Mouse (Mus musculus) subcutaneous adipose tissue, adult 2 months (tissue): ENCODE results near the gene Bcl6b. TPM values are rescaled to one million over a fixed set of nuclear protein-coding genes. Genes with fewer than 3 reads are reported as not detected.

ENCODE experiments used
- polyA plus RNA-seq: library from polyadenylated mRNA; depleted of rRNA; stranded (reverse); fragments of >200 nt; gene quantifications from 2 replicates; pipeline ENCODE4 v1.2.3, GENCODE M21; 2012; ENCODE audit warnings: low replicate concordance; rRNA removed

The Bcl6b gene
- polyA plus RNA-seq, result 15.2 and 24.6 TPM in 2 replicates

GRCm38 (mm10) chr11:70229260-70230010, at the start of gene Bcl6b:
TSS of gene Bcl6b (minus strand) at chr11:70229798.

GRCm38 (mm10) chr11:70254931-70255531, 25.4 kb upstream of the Bcl6b start, which contains the start of gene Alox12:
TSS of gene Alox12 (minus strand) at chr11:70255353.

GRCm38 (mm10) chr11:70239541-70240279, 10.1 kb upstream of the Bcl6b start, which contains the start of the genes Gm21988 and Rnasek:
TSS of gene Gm21988 (minus strand) at chr11:70239830.
TSS of gene Rnasek (minus strand) at chr11:70239842.

GRCm38 (mm10) chr11:70237457-70238167, 8.0 kb upstream of the Bcl6b start, which contains the start of gene 0610010K14Rik:
TSS of gene 0610010K14Rik (minus strand) at chr11:70237914.

GRCm38 (mm10) chr11:70220731-70221602, 8.6 kb downstream of the Bcl6b start, which contains the start of gene Slc16a13:
TSS of gene Slc16a13 (minus strand) at chr11:70221064.

GRCm38 (mm10) chr11:70212423-70212822, 17.2 kb downstream of the Bcl6b start, which contains the start of gene Slc16a11:
TSS of gene Slc16a11 (plus strand) at chr11:70212752.

Other genes with a start within 250 kb of the Bcl6b start
- gene Ctdnep1, start 248.6 kb downstream of the Bcl6b start, polyA plus RNA-seq, result 106 and 148 TPM in 2 replicates
- 95.6 and 101 TPM in 2 replicates for gene Elp5, start 247.3 kb downstream of the Bcl6b start, polyA plus RNA-seq
- 566 and 640 TPM in 2 replicates for gene Gabarap, start 238.7 kb downstream of the Bcl6b start, polyA plus RNA-seq
- gene Phf23, start 234.0 kb downstream of the Bcl6b start, polyA plus RNA-seq, result 17.1 and 38.9 TPM in 2 replicates
- 9.4 and 27.1 TPM in 2 replicates for gene Dvl2, start 229.2 kb downstream of the Bcl6b start, polyA plus RNA-seq
- gene Acadvl, start 214.4 kb downstream of the Bcl6b start, polyA plus RNA-seq, result 153 and 251 TPM in 2 replicates
- gene Dlg4, start 212.9 kb downstream of the Bcl6b start, polyA plus RNA-seq, result 16.9 and 56.2 TPM in 2 replicates
- gene Asgr1, start 175.7 kb downstream of the Bcl6b start, polyA plus RNA-seq, result 0.13 and 0.24 TPM in 2 replicates
- 1.3 and 5.5 TPM in 2 replicates for gene Asgr2, start 137.2 kb downstream of the Bcl6b start, polyA plus RNA-seq
- gene Mgl2, start 99.5 kb downstream of the Bcl6b start, polyA plus RNA-seq, result 25.4 and 35.8 TPM in 2 replicates
- 32.3 and 46.6 TPM in 2 replicates for gene Clec10a, start 73.6 kb downstream of the Bcl6b start, polyA plus RNA-seq
- 3.5 and 5.8 TPM in 2 replicates for gene Slc16a11, start 17.0 kb downstream of the Bcl6b start, polyA plus RNA-seq
- gene Slc16a13, start 8.7 kb downstream of the Bcl6b start, polyA plus RNA-seq, result 4.4 and 8.0 TPM in 2 replicates
- gene 0610010K14Rik, start 8.1 kb upstream of the Bcl6b start, polyA plus RNA-seq, result 56.7 and 89.9 TPM in 2 replicates
- 8.0 and 8.3 TPM in 2 replicates for gene Gm21988, start 10.0 kb upstream of the Bcl6b start, polyA plus RNA-seq
- gene Rnasek, start 10.0 kb upstream of the Bcl6b start, polyA plus RNA-seq, result 223 and 400 TPM in 2 replicates
- gene Alox12, start 25.6 kb upstream of the Bcl6b start, polyA plus RNA-seq, result 2.5 and 7.8 TPM in 2 replicates
- 0.19 and 16.2 TPM in 2 replicates for gene Alox12e, start 92.8 kb upstream of the Bcl6b start, polyA plus RNA-seq
- gene Alox15, start 122.2 kb upstream of the Bcl6b start, polyA plus RNA-seq, result 2.7 and 62.7 TPM in 2 replicates
- gene Pelp1, start 180.2 kb upstream of the Bcl6b start, polyA plus RNA-seq, result 20.8 and 30.6 TPM in 2 replicates
- 59.2 and 84.6 TPM in 2 replicates for gene Arrb2, start 202.8 kb upstream of the Bcl6b start, polyA plus RNA-seq
- 25.2 and 25.9 TPM in 2 replicates for gene Med11, start 222.1 kb upstream of the Bcl6b start, polyA plus RNA-seq
- gene Zmynd15, start 229.6 kb upstream of the Bcl6b start, polyA plus RNA-seq, result 6.1 and 13.8 TPM in 2 replicates
- 22.2 and 63.5 TPM in 2 replicates for gene Cxcl16, start 230.2 kb upstream of the Bcl6b start, polyA plus RNA-seq